Mouse (Mus musculus) cerebellum, postnatal 4 days (tissue): ENCODE results near the gene Thsd4.

Experiments
- DNase-seq, 2 experiments: peaks; one replicate each; pipeline ENCODE4 v3.0.0; 2022; ENCODE audit warnings: low spot score in 2 of 2, mixed read lengths in 1 of 2

Thsd4 gene

DNA sequence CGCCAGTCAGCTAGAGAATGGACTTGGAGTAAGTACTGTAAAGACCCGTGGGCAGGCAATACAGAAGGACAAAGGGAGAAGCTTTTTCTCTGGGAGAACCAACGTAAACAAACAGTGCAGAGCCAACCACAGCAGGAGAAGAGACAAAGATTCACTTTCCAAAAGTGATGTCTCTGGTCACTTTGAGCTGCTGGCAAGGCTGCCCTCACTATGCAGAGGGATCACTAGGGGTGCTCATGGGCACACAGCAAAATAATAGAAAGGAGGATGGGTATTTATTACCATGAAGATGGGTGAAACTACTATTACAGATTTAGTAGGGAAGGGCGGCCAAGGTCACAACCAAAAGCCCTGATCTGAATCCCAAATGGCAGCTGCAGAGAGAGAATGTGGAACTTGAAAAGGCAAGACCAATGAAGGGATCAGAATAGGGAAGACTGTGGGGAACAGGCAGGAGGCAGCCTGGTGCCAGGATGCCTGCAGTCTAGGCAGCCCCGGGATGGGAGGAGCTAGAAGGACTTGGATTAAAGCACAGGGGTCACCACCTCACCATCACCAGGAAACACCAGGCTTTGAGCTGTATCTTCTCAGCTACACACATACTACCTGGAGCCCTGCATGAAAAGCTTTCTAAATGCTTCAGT lies 450.1 kb downstream of the Thsd4 start:
- DNase-seq: no peak

DNA sequence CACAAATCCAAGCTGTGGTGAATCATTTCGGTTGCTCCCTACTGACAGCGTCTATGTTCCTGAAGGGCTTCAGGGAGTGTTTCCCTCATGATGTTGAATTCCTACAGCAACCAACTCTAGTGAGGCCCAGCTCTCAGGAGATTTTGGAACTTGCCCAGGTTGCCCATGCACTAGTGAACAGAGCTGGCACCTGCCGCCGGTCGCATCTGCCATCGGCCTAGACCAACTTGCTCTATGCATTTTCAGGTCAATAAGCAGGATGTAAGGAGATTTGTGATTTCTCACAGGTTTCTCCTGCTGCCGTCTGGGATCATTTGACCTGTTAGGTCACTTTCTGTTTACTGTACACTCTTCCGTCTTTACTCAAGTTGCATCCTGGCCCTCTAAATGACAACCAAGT lies 454.6 kb downstream of the Thsd4 start:
- DNase-seq: no peak

DNA sequence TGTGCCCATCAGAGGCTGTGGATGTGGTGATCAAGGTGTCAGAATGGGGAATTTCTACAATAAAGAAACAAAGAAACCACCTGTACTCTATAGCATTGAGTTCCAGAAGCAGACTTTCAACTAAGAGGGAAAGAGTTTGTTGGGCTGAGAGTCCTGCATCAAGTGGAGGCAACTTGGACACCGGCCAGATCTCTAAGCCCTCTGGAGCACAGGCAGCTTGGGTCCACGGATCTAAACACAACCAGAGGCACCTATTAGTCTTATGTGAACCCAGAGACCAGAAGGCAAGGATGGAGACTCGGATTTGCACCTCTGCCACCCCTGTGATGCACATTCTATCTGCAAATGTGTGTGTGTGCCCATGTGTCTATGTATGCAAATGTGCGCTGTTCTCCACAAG lies 456.7 kb downstream of the Thsd4 start:
- DNase-seq: no peak

DNA sequence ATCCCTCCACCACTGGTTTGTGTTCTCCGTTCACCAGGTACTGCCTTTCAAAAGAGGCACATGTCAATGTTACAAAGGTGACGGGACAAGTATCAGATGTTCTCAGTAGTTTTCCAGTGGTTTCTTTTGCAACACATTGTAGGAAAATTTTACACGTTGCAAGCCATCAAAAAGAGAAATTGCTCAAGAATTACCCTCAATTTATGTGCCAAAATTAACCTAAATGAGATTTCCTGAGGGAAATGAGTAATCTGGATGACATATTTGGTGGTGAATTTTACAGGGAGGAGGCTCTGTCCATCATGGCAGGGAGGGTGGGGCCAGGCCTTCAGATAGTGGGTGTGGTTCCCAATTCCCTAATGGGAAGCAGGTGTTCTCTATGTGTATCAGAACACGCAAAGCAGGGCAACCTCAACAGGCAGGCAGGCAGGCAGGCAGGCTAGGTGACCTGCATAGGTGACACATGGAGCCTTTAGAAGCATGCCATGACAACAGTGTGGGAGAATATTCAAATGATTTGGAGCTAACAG lies 458.6 kb downstream of the Thsd4 start:
- DNase-seq: no peak

DNA sequence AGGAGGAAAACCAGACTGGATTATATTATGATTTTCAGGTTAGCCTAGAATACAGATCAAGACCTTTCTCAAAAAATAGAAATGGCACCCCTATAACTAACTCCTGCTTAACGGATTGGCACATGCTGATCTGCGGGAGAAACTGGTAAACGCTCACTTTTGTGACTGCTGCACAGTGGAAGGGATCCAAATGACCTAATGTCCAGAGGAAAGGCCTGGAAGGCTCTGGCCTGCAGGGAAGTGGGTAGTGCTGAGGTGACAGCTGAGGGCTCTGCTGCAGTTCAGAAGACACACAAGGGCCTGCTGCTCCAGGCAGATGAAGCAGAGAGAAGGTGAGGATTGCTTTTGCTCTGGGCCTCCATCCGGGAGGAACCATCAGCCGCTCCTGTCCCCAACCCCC lies 465.7 kb downstream of the Thsd4 start:
- DNase-seq: no peak

DNA sequence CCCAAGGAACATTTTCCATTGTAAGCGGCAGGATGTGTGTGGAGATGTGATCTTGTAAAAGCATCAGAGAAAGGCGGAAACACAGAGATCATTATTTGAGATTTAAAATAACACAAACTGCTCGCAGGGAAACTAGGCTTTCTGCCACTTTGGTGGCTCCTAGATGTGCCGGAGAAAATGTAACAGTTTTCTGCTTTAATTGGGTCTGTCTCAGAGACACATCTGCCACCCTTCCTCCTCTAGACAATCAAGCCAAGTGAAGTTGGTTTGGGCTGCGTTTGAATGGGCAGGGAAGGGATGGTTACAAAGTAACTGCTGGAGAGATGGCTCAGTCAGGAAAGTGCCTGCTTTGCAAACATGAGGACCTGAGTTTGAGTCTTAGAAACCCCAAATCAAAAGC lies 466.9 kb downstream of the Thsd4 start:
- DNase-seq: no peak

DNA sequence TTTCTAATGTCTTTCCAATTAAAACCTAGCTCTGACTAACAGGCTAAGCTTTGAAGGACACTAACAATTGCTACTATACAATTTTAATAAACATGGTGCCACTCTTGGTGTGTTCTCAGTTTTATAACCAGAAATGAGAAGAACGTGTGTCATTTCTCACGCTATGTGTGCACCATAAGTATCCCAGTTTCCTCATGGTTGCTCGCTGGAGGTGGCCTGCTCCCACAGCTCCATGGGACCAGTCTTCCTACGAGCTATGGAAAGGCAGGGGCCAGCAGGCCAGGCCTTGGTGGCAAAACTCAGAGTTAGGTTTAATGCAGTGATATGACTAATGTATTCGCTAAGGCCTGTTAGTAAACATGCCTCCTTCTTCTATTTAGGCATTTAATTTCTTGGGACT lies 468.7 kb downstream of the Thsd4 start:
- DNase-seq: no peak

DNA sequence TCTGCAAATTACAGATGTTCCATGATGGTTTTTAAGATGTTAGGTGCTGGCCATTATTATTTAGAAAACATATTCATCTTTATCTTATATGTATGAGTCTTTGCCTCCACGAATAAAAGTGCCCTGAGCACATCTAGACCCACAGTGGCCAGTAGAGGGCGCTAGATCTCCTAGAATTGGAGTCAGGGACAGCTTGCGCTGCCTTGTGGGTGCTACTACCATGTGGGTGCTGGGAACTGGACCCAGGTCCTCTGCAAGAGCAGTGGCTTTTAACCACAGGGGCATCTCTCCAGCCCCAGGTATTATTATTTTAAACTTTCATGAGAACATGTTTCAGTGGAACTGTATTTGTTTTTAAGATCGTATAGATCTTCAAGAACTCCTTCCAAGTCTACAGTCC lies 469.4 kb downstream of the Thsd4 start:
- no peak for DNase-seq

DNA sequence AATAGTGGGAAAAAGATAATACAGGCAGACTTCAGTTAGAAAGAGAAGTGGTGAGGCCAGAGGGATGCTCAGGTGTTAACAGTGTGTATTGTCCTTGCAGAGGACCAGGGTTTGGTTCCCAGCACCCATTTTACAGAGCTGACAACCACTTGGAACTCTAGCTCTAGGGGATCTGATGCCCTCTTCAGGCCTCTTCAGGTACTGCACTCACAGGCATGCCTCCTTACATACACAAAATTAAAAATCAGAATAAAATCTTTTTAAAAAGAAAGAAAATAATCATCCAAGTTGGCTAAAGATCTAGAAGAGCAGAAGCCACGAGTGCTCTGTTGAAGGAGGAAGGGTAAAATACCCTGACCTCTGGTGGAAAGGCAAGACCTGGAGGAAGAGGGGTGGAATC lies 478.7 kb downstream of the Thsd4 start:
- DNase-seq: no peak

DNA sequence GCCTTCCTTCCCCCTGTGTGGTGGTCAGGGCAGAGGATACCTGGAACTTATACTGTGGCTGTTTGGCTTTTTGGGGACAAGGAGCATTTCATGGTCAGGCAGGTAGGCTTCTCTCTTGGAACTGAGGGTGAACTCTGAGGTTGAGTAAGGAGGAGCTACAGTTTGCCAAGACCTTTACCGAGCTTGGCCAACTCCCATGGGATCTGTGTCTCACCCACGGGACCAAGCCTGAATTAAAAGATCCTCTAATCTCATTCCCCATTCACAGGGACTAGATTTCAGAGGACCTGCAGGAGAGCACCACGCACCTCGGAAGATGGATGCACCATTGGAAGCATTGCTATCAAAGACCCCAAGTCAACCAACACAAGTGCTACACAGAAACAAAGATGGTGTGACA lies 487.0 kb downstream of the Thsd4 start:
- DNase-seq: no peak

DNA sequence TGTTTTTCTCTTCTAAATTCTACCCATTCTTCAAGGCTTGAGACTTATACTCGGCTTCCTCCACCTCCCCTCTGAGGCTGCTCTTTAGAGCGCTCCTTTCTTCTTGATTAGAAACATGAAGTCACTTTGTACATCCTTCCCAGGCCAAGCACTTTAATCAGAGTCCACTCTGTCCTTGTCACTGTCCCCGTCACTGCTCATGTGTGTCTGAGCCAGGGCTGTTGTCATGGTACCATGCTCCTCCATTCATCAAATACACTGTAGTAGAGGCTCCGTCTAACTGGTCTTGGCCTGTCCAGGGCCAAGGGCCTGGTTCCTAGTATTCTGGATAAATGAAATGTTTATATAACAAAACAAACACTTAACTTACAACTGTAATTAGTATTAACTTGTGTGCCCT lies 494.6 kb downstream of the Thsd4 start:
- no peak for DNase-seq

DNA sequence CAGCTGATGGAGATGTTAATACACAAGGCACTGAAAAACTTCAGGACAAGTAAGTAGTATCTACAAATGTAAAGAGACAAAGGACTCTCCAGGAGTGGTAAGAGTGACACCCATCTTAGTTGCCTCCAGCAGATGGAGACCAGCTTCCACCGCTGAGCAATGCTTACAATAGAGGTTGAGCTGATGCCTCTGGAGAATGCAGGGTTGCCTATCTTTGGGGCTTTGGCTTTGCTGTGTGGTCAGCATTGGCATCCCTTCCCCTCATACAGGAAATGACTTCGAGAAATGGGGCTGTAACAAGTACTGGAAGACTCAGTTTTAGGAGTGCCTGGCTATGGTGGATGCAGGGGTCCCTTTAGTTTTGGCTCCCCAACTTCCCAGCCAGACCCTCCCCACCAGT lies 495.1 kb downstream of the Thsd4 start:
- DNase-seq: no peak

DNA sequence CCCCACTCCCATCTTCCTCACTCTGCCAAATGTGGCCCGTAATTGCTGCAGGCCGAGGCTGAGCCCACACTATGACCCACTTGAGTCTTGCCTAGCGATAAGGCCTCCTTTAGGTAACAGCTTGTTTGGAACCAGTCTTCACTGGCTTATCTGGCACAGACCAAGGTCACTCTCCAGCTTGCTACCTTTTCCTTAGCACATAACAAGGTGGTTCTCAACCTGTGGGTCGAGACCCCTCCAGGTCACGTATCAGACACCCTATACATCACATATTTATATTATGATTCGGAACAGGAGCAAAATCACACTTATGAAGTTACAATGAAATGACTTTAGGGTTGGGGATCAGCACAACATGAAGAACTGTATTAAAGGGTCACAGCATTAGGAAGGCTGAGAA lies 495.9 kb downstream of the Thsd4 start:
- no peak for DNase-seq

DNA sequence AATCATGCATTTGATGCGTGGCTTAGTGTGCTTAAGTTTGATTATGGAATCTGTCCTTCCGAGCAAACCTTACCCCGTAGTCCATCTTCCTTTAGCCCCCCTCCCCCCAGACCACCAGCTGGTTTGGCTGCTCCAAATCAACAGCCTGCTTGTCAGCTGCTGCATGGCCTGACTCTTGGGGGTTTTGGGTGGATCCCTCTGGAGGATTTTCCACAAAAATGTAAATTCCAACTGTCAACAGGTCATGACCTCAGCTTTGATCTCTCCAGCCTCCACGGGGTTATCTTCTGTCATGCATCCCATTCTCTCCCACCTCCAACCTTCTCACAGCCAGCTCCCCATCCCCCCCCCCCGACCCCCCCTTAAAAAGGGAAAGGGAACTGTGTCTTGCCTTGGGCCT lies 496.9 kb downstream of the Thsd4 start:
- DNase-seq: no peak

DNA sequence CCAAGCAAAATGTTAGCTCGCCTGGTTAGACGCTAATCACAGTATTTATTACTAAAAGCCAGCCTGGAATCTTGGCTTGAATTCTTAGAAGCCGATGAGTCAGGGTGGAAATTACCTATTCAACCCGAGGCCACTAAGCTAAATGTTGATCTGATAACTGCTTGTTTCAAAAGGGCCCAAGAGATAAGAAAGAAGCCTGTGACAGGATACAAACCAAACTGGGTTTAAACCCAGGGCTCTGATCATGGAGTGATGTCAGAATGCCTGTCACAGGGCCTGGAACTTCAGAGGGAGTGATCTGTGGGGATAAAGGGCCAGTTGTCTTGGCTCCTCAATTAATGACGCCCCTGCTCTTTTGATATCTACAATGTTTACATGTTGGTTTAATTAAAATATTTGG lies 497.3 kb downstream of the Thsd4 start:
- no peak for DNase-seq

DNA sequence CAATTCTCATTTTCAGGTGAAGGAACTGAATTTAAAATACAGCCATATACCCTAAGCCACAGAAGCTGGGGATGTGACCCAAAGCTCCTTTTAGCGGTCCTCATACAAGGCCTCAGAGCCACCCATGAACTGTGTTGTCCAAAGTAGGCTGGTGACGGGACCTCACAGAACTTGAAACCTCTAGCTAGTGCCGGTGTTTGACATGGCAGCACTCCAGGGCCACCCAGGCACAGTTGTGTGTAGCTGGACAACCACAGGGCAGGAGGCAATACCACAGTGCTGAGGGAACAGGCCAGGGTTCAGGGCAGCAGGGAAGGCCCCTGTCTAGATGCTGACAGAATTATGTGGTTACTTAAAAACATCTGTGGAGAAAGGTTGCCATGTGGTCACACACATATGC lies 499.5 kb downstream of the Thsd4 start:
- no peak for DNase-seq

DNA sequence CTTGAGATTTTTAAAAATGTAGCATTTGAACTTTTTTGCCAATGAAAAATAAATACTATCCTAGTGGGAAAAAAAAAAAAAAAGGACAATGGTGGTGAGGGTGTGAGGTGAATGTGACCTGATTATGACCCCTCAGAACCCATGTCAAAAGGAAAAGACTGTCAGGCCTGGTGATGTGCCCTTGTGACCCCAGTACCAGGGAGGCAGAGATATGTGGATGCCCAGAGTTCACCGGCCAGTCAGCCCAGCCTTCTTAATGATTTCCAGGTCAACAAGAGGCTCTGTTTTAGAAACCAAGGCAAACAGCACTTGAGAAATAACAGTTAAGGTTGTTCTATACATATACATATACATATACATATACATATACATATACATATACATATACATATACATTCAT lies 501.4 kb downstream of the Thsd4 start:
- DNase-seq: no peak

DNA sequence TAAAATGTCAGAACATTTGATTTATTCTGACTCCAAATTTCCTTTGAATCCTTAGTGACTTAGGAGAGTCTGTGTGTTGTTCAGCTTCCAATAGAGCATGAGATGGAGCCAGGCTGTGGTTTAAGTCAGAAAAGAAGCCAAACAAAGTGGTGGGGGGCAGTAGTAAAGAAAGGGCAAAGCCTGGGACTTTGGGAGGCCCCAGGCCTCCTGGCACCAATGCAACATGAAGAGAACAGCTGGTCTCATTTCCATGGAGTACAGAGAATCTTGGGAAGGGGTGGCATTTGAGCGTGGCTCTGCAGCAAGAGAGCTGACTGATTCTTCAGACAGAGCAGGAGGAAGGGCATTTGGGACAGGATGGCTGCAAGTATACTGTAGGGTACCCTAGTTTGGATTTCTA lies 511.6 kb downstream of the Thsd4 start:
- DNase-seq: no peak

DNA sequence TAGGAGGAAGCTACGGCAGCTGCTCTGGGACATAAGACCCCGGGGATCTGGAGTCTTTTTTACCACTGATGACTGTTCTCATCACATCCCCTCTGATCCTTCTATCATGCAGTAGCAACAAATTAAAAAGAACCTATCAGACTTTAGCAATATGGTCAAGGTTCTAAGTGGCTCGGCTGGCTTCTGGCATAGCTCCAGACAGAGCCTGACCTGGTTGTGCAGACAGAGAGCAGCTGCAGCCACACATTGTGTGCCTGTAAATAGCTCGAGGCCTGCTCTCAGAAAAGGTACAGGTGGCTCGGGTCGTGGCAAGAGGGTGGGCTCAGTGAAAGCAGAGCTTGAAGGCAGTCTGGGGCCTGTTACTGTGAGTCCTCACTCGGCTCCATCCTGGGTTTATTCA lies 512.9 kb downstream of the Thsd4 start:
- DNase-seq: peak in 1 of 2 experiments; percentile 14

DNA sequence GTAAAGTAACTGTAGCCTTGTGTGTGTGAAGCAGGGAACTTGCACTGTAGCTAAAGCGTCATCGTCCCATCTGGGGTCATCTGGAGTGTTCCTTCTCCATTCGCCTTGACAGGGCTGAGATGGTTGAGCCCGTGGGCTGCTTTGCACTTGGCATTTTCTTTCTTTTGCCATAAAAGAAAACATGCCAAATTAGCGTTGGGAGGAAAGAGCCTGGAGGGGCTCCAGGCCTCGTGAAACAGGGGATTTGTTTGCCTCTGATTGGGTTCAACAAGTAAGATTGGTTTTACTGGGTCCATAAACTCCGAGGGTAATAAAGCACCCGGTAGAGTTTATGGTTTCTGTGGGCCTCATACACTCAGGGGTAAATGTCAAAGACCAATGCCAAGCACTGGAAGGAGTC lies 519.5 kb downstream of the Thsd4 start:
- DNase-seq: no peak

DNA sequence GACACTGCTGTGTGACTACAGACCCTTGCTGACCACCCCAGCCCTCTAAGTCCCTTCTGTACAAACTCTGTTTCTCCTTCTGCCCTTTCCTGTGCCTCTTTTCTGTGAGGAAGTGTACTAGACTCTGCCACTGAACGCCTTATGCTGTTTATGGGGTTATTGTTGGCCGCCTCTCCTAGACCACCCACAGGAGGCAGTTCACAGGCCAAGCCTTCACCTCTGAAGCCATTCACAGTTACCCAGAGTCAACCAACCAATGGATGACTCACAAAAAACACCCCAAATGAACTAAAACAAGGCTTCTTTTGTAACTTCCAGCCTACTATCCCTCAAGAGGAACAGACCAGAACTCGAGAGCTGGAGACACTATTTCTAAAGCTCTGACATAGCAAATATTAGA lies 520.4 kb downstream of the Thsd4 start:
- no peak for DNase-seq

DNA sequence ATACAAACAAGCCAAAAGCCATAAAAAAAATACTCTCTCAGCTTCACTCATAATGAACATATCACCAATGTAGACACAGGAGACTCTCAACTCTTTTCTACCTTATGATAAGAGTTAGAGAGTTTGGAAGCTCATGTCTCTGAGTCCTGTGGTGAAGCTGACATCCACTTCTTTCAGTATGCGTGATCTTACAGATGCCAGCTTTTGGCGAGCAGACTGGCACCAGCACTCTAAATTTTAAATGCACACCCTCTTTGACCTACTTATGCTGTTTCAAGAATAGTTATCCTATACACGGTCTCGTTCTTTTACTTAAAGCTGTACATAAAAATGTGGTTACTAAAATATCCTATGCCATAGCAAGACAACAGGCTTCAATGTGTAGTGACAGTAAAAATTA lies 524.1 kb downstream of the Thsd4 start:
- no peak for DNase-seq

DNA sequence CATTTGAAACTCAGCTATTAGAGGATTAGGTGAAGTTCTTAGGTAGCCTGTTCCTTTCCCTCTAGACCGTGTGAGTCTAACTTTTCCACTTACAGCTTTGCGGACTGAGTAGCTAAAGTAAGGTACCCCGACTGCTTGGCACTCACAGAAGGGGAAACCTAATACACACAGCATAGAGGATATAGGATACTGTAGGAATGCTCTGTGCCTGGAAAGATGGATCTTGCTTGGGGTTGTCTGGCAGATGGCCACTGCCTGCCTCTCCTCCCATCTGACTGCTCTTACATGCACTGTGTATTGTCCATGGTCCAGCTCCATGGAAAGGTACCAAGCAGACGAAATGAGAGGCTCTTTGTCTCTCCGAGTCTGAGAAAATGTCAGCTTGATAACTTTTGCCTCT lies 530.4 kb downstream of the Thsd4 start:
- DNase-seq: no peak

DNA sequence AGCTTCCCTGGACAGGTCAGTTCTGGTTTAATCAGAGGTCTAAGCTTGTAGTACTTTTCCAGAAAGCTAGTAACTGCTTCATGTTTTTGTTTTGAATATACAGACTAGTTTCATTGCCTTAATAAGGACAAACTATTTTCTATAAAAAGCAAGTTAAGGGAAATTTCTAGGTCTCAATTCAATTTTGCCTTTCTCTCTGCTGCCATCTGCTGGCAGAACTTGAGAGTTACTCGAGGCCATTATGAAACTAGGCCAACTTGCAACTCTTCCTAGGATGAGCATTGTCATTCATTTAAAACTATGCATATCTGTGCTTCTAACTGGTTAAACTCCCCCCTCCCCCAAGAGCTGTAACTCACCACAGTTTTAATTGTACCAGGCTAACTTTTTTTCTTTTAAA lies 532.0 kb downstream of the Thsd4 start:
- peak; percentile 36 to 73 for DNase-seq
